Mouse (Mus musculus): ENCODE measurements around the gene Foxn3. TPM values are rescaled to one million over a fixed set of nuclear protein-coding genes. Genes with fewer than 3 reads are reported as not detected.
A peak's percentile ranks its signal among the peaks of the same experiment; 100 is the strongest.

The Foxn3 gene
- polyA plus RNA-seq, 1 experiment from 2014 or later: 88.9 TPM

GRCm38 (mm10) chr12:99345323-99345722 is 218.1 kb downstream of the Foxn3 start:
- H3K36me3 ChIP-seq: no peaks in the 10 kb centered on the region
- H3K4me1 ChIP-seq: peaks cover 64% of the 10 kb centered on the region
- no peak overlapping the region for H3K27ac ChIP-seq
- no peak overlapping the region for H3K4me3 ChIP-seq
- no peak overlapping the region for H3K4me2 ChIP-seq (replicated peaks)
- 82% methylated on average over 4 of the region's 4 CpGs for WGBS
- no peak overlapping the region for H3K9ac ChIP-seq
- H3K27me3 ChIP-seq (replicated peaks): no peaks in the 10 kb centered on the region
- ATAC-seq (ENCODE audit: low FRiP score, low read depth): no peak
- H3K9me3 ChIP-seq: no peaks in the 10 kb centered on the region

GRCm38 (mm10) chr12:99343378-99343777 is 220.0 kb downstream of the Foxn3 start:
- Histone ChIP-seq H3K27ac (no peak overlapping the region), H3K36me3 (no peaks in the 10 kb centered on the region), H3K9me3 (no peaks in the 10 kb centered on the region), H3K9ac (no peak overlapping the region), H3K27me3 (replicated peaks) (no peaks in the 10 kb centered on the region), H3K4me2 (replicated peaks) (no peak overlapping the region), H3K4me1 (peaks cover 69% of the 10 kb centered on the region), H3K4me3 (no peak overlapping the region)
- no peak for ATAC-seq (ENCODE audit: low FRiP score, low read depth)
- WGBS: 93% methylated on average over 2 of the region's 2 CpGs

- no peak for ATAC-seq (ENCODE audit: low FRiP score, low read depth)
- no peak overlapping the region for H3K4me3 ChIP-seq
- peaks cover 64% of the 10 kb centered on the region for H3K4me1 ChIP-seq
- no peak overlapping the region for H3K9ac ChIP-seq
- no peak overlapping the region for H3K27ac ChIP-seq
- H3K36me3 ChIP-seq: no peaks in the 10 kb centered on the region
- 7% methylated on average over 3 of the region's 3 CpGs for WGBS
- no peak overlapping the region for H3K4me2 ChIP-seq (replicated peaks)
- H3K9me3 ChIP-seq: no peaks in the 10 kb centered on the region
- H3K27me3 ChIP-seq (replicated peaks): no peaks in the 10 kb centered on the region
These were observed 221.2 kb downstream of the Foxn3 start for GRCm38 (mm10) chr12:99342160-99342559.

- H3K9ac ChIP-seq: no peak overlapping the region
- no peaks in the 10 kb centered on the region for H3K27me3 ChIP-seq (replicated peaks)
- H3K9me3 ChIP-seq: no peaks in the 10 kb centered on the region
- H3K4me3 ChIP-seq: no peak overlapping the region
- peaks cover 68% of the 10 kb centered on the region for H3K4me1 ChIP-seq
- ATAC-seq (ENCODE audit: low FRiP score, low read depth): no peak
- H3K27ac ChIP-seq: no peak overlapping the region
- no peaks in the 10 kb centered on the region for H3K36me3 ChIP-seq
- no peak overlapping the region for H3K4me2 ChIP-seq (replicated peaks)
- 38% methylated on average over 7 of the region's 7 CpGs for WGBS
These were observed 221.6 kb downstream of the Foxn3 start for GRCm38 (mm10) chr12:99341751-99342150.

- H3K9ac ChIP-seq: no peak overlapping the region
- H3K4me1 ChIP-seq: peaks cover 76% of the 10 kb centered on the region
- peak; percentile 31 for ATAC-seq (ENCODE audit: low FRiP score, low read depth)
- no peaks in the 10 kb centered on the region for H3K36me3 ChIP-seq
- H3K27ac ChIP-seq: peak overlapping the region; percentile 75
- H3K4me2 ChIP-seq (replicated peaks): peak overlapping the region; percentile 28; the same call in 1 of the 2 replicates
- no peaks in the 10 kb centered on the region for H3K27me3 ChIP-seq (replicated peaks)
- no peaks in the 10 kb centered on the region for H3K9me3 ChIP-seq
- H3K4me3 ChIP-seq: no peak overlapping the region
- 58% methylated on average over 13 of the region's 13 CpGs for WGBS
These were observed 222.8 kb downstream of the Foxn3 start for GRCm38 (mm10) chr12:99340418-99341182.

GRCm38 (mm10) chr12:99339640-99340325 is 223.6 kb downstream of the Foxn3 start:
- Histone ChIP-seq H3K9ac (no peak overlapping the region), H3K4me2 (replicated peaks) (peak overlapping the region; percentile 28; the same call in 1 of the 2 replicates)
- 26% methylated on average over 11 of the region's 11 CpGs for WGBS

GRCm38 (mm10) chr12:99338754-99339153 is 224.6 kb downstream of the Foxn3 start:
- Histone ChIP-seq H3K27me3 (replicated peaks) (no peaks in the 10 kb centered on the region), H3K4me1 (peaks cover 68% of the 10 kb centered on the region), H3K4me2 (replicated peaks) (no peak overlapping the region), H3K36me3 (no peaks in the 10 kb centered on the region), H3K9me3 (no peaks in the 10 kb centered on the region), H3K4me3 (no peak overlapping the region), H3K9ac (no peak overlapping the region), H3K27ac (0 out of 2 replicates have a peak overlapping the region, but pooled peaks have one; percentile 8)
- ATAC-seq (ENCODE audit: low FRiP score, low read depth): no peak
- 88% methylated on average over 2 of the region's 2 CpGs for WGBS

More at GRCm38 (mm10) chr12:99339640-99340325, 223.6 kb downstream of the Foxn3 start:
- Histone ChIP-seq H3K36me3 (no peaks in the 10 kb centered on the region), H3K4me1 (peaks cover 74% of the 10 kb centered on the region), H3K27ac (peak overlapping the region; percentile 75), H3K4me3 (no peak overlapping the region), H3K9me3 (no peaks in the 10 kb centered on the region), H3K27me3 (replicated peaks) (no peaks in the 10 kb centered on the region)
- ATAC-seq (ENCODE audit: low FRiP score, low read depth): peak; percentile 94

GRCm38 (mm10) chr12:99337171-99337435 is 226.3 kb downstream of the Foxn3 start:
- Histone ChIP-seq H3K36me3 (0 out of 2 replicates have a peak, but pooled peaks cover 5% of the 10 kb centered on the region), H3K4me3 (no peak overlapping the region), H3K27me3 (replicated peaks) (no peaks in the 10 kb centered on the region), H3K4me2 (replicated peaks) (no peak overlapping the region), H3K27ac (no peak overlapping the region), H3K9me3 (no peaks in the 10 kb centered on the region), H3K9ac (no peak overlapping the region), H3K4me1 (peaks cover 67% of the 10 kb centered on the region)
- 92% methylated on average over 3 of the region's 3 CpGs for WGBS
- no peak for ATAC-seq (ENCODE audit: low FRiP score, low read depth)

- Histone ChIP-seq H3K4me3 (no peak overlapping the region), H3K4me1 (peaks cover 67% of the 10 kb centered on the region), H3K27ac (peak overlapping the region; percentile 17; the same call in 1 of the 2 replicates), H3K9ac (no peak overlapping the region), H3K36me3 (0 out of 2 replicates have a peak, but pooled peaks cover 5% of the 10 kb centered on the region), H3K4me2 (replicated peaks) (peak overlapping the region; percentile 10; the same call in 1 of the 2 replicates), H3K27me3 (replicated peaks) (no peaks in the 10 kb centered on the region), H3K9me3 (no peaks in the 10 kb centered on the region)
- no peak for ATAC-seq (ENCODE audit: low FRiP score, low read depth)
- WGBS: 24% methylated on average over 12 of the region's 12 CpGs
These were observed 226.8 kb downstream of the Foxn3 start for GRCm38 (mm10) chr12:99336349-99337170.

- no peak for ATAC-seq (ENCODE audit: low FRiP score, low read depth)
- H3K27me3 ChIP-seq (replicated peaks): no peaks in the 10 kb centered on the region
- H3K9ac ChIP-seq: no peak overlapping the region
- no peak overlapping the region for H3K4me2 ChIP-seq (replicated peaks)
- peaks cover 67% of the 10 kb centered on the region for H3K4me1 ChIP-seq
- no peak overlapping the region for H3K27ac ChIP-seq
- 0 out of 2 replicates have a peak, but pooled peaks cover 5% of the 10 kb centered on the region for H3K36me3 ChIP-seq
- WGBS: 88% methylated on average over 9 of the region's 9 CpGs
- H3K9me3 ChIP-seq: no peaks in the 10 kb centered on the region
- H3K4me3 ChIP-seq: no peak overlapping the region
These were observed 227.8 kb downstream of the Foxn3 start for GRCm38 (mm10) chr12:99335628-99336027.

GRCm38 (mm10) chr12:99334026-99334425 is 229.4 kb downstream of the Foxn3 start:
- Histone ChIP-seq H3K4me2 (replicated peaks) (no peak overlapping the region), H3K9me3 (no peaks in the 10 kb centered on the region), H3K27me3 (replicated peaks) (no peaks in the 10 kb centered on the region), H3K27ac (no peak overlapping the region), H3K4me1 (peaks cover 68% of the 10 kb centered on the region), H3K9ac (no peak overlapping the region), H3K4me3 (no peak overlapping the region), H3K36me3 (0 out of 2 replicates have a peak, but pooled peaks cover 5% of the 10 kb centered on the region)
- 78% methylated on average over 9 of the region's 9 CpGs for WGBS
- no peak for ATAC-seq (ENCODE audit: low FRiP score, low read depth)
